Mouse (Mus musculus) bone marrow macrophage, adult 2 months (primary cell): ENCODE results near the gene Gm15319.
"Not testable (repeated sequence)": the region's sequence is repeated elsewhere in the genome, so short reads cannot be mapped to it uniquely, and the experiment has no call there.

Source experiments
- CTCF ChIP-seq: IDR thresholded peaks from 2 replicates; pipeline ENCODE4 v1.5.1; 2012; ENCODE audit warnings: low read depth, mild to moderate bottlenecking, low read length, moderate library complexity
- POLR2A ChIP-seq: IDR thresholded peaks from 2 replicates; pipeline ENCODE4 v1.6.1; 2012; ENCODE audit warnings: mild to moderate bottlenecking, low read depth, low read length, borderline replicate concordance

- not testable (repeated sequence) for TF ChIP-seq POLR2A, CTCF
Measured at GRCm38 (mm10) chr8:20378353-20378752, 15.3 kb upstream of the Gm15319 start.
